Mouse (Mus musculus) megakaryocyte-erythroid progenitor cell, adult 5 weeks (primary cell): ENCODE data around the gene Asb12. TPM values are rescaled to one million over a fixed set of nuclear protein-coding genes. Genes with fewer than 3 reads are reported as not detected.

ENCODE experiments used
- polyA plus RNA-seq: library from polyadenylated mRNA; stranded (reverse); fragments of >175 nt; gene quantifications from 2 replicates; pipeline ENCODE4 v1.2.3, GENCODE M21; 2012

Gene Asb12
- not detected in 2 replicates for polyA plus RNA-seq

GRCm38 (mm10) chrX:95557887-95558286, at the start of gene Asb12, which contains the start of gene Pfn5:
TSS of gene Asb12 (minus strand) at chrX:95557987.
TSS of gene Pfn5 (plus strand) at chrX:95558104.

GRCm38 (mm10) chrX:95444776-95445111, 113.0 kb downstream of the Asb12 start, which contains the start of gene Amer1:
TSS of gene Amer1 (minus strand) at chrX:95444872.

Other genes starting within 250 kb of the Asb12 start
- 0.56 and 0.61 TPM in 2 replicates for gene Amer1, start 113.1 kb downstream of the Asb12 start, polyA plus RNA-seq
- gene Pfn5, start 117 bp upstream of the Asb12 start, polyA plus RNA-seq: not detected in 2 replicates
- gene Zc4h2, start 100.5 kb upstream of the Asb12 start, polyA plus RNA-seq: 0.30 and 0.54 TPM in 2 replicates
- 0.09 and 0.33 TPM in 2 replicates for gene Zc3h12b, start 153.7 kb upstream of the Asb12 start, polyA plus RNA-seq